13 mouse cellular contexts compared by ENCODE assay signal in genomic region chr4:123680962-123681361, GRCm38 (mm10). TPM values are rescaled to one million over a fixed set of nuclear protein-coding genes. Genes with fewer than 3 reads are reported as not detected.
DNase-seq lines count a peak whose midpoint lies in the region; ATAC-seq and TF ChIP-seq lines count a peak whose summit lies in the region.
"Had no signal": no experiment of that assay in that cellular context is flagged by ENCODE, and none has a peak within 500 bp of the region (broad histone marks: within the 10 kb centered on the region; RNA-seq: fewer than 3 reads in every experiment).

No protein-coding gene starts in this region.

- peaks cover 35% of the 10 kb centered on the region for H3K36me3 ChIP-seq in forebrain, postnatal 0 days (ENCODE audit: insufficient read depth)
- peaks cover 18% of the 10 kb centered on the region for H3K36me3 ChIP-seq in forebrain, embryonic 10.5 days (replicated peaks)
- no peaks in the 10 kb centered on the region for H3K36me3 ChIP-seq in intestine, embryonic 15.5 days
- H3K36me3 ChIP-seq in intestine, embryonic 16.5 days (ENCODE audit: control insufficient read depth, insufficient read depth, low read length), result no peaks in the 10 kb centered on the region
- H3K36me3 ChIP-seq: limb, embryonic 12.5 days had no signal

- no peak overlapping the region for H3K9ac ChIP-seq in forebrain, postnatal 0 days
- peak overlapping the region; percentile 28; the same call in 1 of the 2 replicates for H3K9ac ChIP-seq in intestine, embryonic 15.5 days
- no peak overlapping the region for H3K9ac ChIP-seq in intestine, embryonic 16.5 days (ENCODE audit: low read depth, low read length)
- H3K9ac ChIP-seq: limb, embryonic 12.5 days; lung, embryonic 14.5 days had no signal

- 0 out of 2 replicates have a peak, but pooled peaks have one; percentile 18 for ATAC-seq in forebrain, postnatal 0 days
- ATAC-seq in intestine, embryonic 15.5 days, result no peak
- no peak for ATAC-seq in intestine, embryonic 16.5 days
- ATAC-seq in erythroid progenitor cell, adult 5-6 weeks (replicated peaks; ENCODE audit: low FRiP score, poor library complexity, severe bottlenecking), result no peak
- ATAC-seq: hindbrain, embryonic 16.5 days had no signal

- no peak for TF ChIP-seq CTCF in forebrain, postnatal 0 days (IDR thresholded peaks at IDR 0.05; ENCODE audit: low read depth)

- DNase-seq in forebrain, postnatal 0 days, result no peak
- no peak for DNase-seq in forebrain, embryonic 10.5 days (ENCODE audit: extremely low spot score, low spot score)
- DNase-seq in right cerebral cortex, adult 2 months (ENCODE audit: low spot score in 2 of 2), result peak; percentile 66 to 69
- DNase-seq in right cerebral cortex, postnatal 4 days, result no peak
- peak; percentile 85 for DNase-seq in telencephalon, adult 2 months (ENCODE audit: low read depth, low spot score)
- DNase-seq: lung, embryonic 14.5 days; thymus, postnatal 25 days had no signal

- H3K27ac ChIP-seq in forebrain, postnatal 0 days (ENCODE audit: low read depth, low read length), result 0 out of 2 replicates have a peak overlapping the region, but pooled peaks have one; percentile 22
- no peak overlapping the region for H3K27ac ChIP-seq in forebrain, embryonic 10.5 days
- H3K27ac ChIP-seq in intestine, embryonic 15.5 days, result no peak overlapping the region
- H3K27ac ChIP-seq in intestine, embryonic 16.5 days (ENCODE audit: low read length), result no peak overlapping the region
- H3K27ac ChIP-seq: limb, embryonic 12.5 days; midbrain, embryonic 10.5 days had no signal

- no peaks in the 10 kb centered on the region for H3K27me3 ChIP-seq in forebrain, postnatal 0 days (ENCODE audit: insufficient read depth, low read length)
- H3K27me3 ChIP-seq in forebrain, embryonic 10.5 days (ENCODE audit: poor library complexity, severe bottlenecking), result peaks cover 17% of the 10 kb centered on the region
- peaks cover under 1% of the 10 kb centered on the region; the same call in 1 of the 2 replicates for H3K27me3 ChIP-seq in intestine, embryonic 15.5 days (replicated peaks)
- no peaks in the 10 kb centered on the region; the same call in 1 of the 2 replicates for H3K27me3 ChIP-seq in intestine, embryonic 16.5 days (replicated peaks; ENCODE audit: control insufficient read depth, insufficient read depth, low read length)

- peak overlapping the region; percentile 15; the same call in 1 of the 2 replicates for H3K4me2 ChIP-seq in forebrain, postnatal 0 days (ENCODE audit: low read depth)
- 0 out of 2 replicates have a peak overlapping the region, but pooled peaks have one; percentile 4 for H3K4me2 ChIP-seq in intestine, embryonic 15.5 days (replicated peaks)
- H3K4me2 ChIP-seq in intestine, embryonic 16.5 days (ENCODE audit: low read depth, low read length), result no peak overlapping the region
- H3K4me2 ChIP-seq: limb, embryonic 12.5 days; lung, embryonic 14.5 days had no signal

- H3K4me3 ChIP-seq in forebrain, postnatal 0 days (ENCODE audit: low read depth, low read length), result no peak overlapping the region
- H3K4me3 ChIP-seq in forebrain, embryonic 10.5 days, result no peak overlapping the region
- no peak overlapping the region for H3K4me3 ChIP-seq in intestine, embryonic 15.5 days (replicated peaks)
- no peak overlapping the region for H3K4me3 ChIP-seq in intestine, embryonic 16.5 days (ENCODE audit: low read length)
- H3K4me3 ChIP-seq: limb, embryonic 12.5 days; midbrain, embryonic 10.5 days had no signal

- H3K9me3 ChIP-seq in forebrain, postnatal 0 days (ENCODE audit: low read length), result no peaks in the 10 kb centered on the region
- H3K9me3 ChIP-seq in forebrain, embryonic 10.5 days, result no peaks in the 10 kb centered on the region
- H3K9me3 ChIP-seq in intestine, embryonic 15.5 days, result no peaks in the 10 kb centered on the region
- H3K9me3 ChIP-seq in intestine, embryonic 16.5 days (ENCODE audit: control insufficient read depth, low read length), result no peaks in the 10 kb centered on the region
- H3K9me3 ChIP-seq: limb, embryonic 12.5 days; midbrain, embryonic 10.5 days had no signal

- WGBS in forebrain, postnatal 0 days, result 45% methylated on average over 7 of the region's 7 CpGs
- 60% methylated on average over 7 of the region's 7 CpGs for WGBS in forebrain, embryonic 10.5 days
- 43% methylated on average over 7 of the region's 7 CpGs for WGBS in intestine, embryonic 15.5 days
- WGBS in intestine, embryonic 16.5 days, result 36% methylated on average over 7 of the region's 7 CpGs

- H3K4me1 ChIP-seq in forebrain, postnatal 0 days (ENCODE audit: insufficient read depth), result peaks cover 29% of the 10 kb centered on the region
- H3K4me1 ChIP-seq in forebrain, embryonic 10.5 days, result peaks cover 30% of the 10 kb centered on the region
- no peaks in the 10 kb centered on the region for H3K4me1 ChIP-seq in intestine, embryonic 15.5 days (replicated peaks)
- peaks cover 3% of the 10 kb centered on the region for H3K4me1 ChIP-seq in intestine, embryonic 16.5 days (ENCODE audit: control insufficient read depth, insufficient read depth, low read length)

RNA-seq across cellular contexts. Expression of gene Macf1, which starts 3.2 kb away (rescaled TPM):
- 278 and 345 TPM in 2 replicates for total RNA-seq in forebrain, postnatal 0 days (2014; rRNA removed)
- polyA plus RNA-seq in forebrain, postnatal 0 days (2015; fragmentation: Nextera tagmentation; extraction: Ambion mirVana), result 42.9 and 58.2 TPM in 2 replicates
- 43.8 and 50.2 TPM in 2 replicates for polyA plus RNA-seq in forebrain, embryonic 10.5 days (2016; fragmentation: Nextera tagmentation; extraction: Ambion mirVana)
- polyA plus RNA-seq in intestine, embryonic 15.5 days (2015; fragmentation: Nextera tagmentation; extraction: Ambion mirVana), result 28.0 and 28.9 TPM in 2 replicates
- 18.9 and 19.7 TPM in 2 replicates for polyA plus RNA-seq in intestine, embryonic 16.5 days (2015; fragmentation: Nextera tagmentation; extraction: Ambion mirVana)
- total RNA-seq in erythroid progenitor cell, adult 5-6 weeks (2015; ENCODE audit: low replicate concordance), result 177 and 188 TPM in 2 replicates
- 182 and 227 TPM in 2 replicates for total RNA-seq in erythroid progenitor cell, adult 5-6 weeks (2017; ENCODE audit: low replicate concordance)

RNA-seq across cellular contexts. Expression of gene Ndufs5, which starts 37.0 kb away (rescaled TPM):
- 161 and 279 TPM in 2 replicates for total RNA-seq in forebrain, postnatal 0 days (2014; rRNA removed)
- 536 and 634 TPM in 2 replicates for polyA plus RNA-seq in forebrain, postnatal 0 days (2015; fragmentation: Nextera tagmentation; extraction: Ambion mirVana)
- polyA plus RNA-seq in forebrain, embryonic 10.5 days (2016; fragmentation: Nextera tagmentation; extraction: Ambion mirVana), result 299 and 315 TPM in 2 replicates
- 304 and 312 TPM in 2 replicates for polyA plus RNA-seq in intestine, embryonic 15.5 days (2015; fragmentation: Nextera tagmentation; extraction: Ambion mirVana)
- polyA plus RNA-seq in intestine, embryonic 16.5 days (2015; fragmentation: Nextera tagmentation; extraction: Ambion mirVana), result 322 and 330 TPM in 2 replicates
- 42.2 and 111 TPM in 2 replicates for total RNA-seq in erythroid progenitor cell, adult 5-6 weeks (2015; ENCODE audit: low replicate concordance)
- 30.5 TPM in 1 of 2 replicates, not detected in the other for total RNA-seq in erythroid progenitor cell, adult 5-6 weeks (2017; ENCODE audit: low replicate concordance)

Comparison
In these comparisons a context has a peak if more than half of its experiments do, and no peak if none do; other contexts are left out.
1. DNase-seq: peak in right cerebral cortex, adult 2 months (2 of 2) and telencephalon, adult 2 months (single experiment); none in forebrain, postnatal 0 days (single experiment), forebrain, embryonic 10.5 days (single experiment) and right cerebral cortex, postnatal 4 days (single experiment).